Mouse (Mus musculus) cerebellum, adult 8-10 months (tissue): ENCODE data around the gene Olfr469.
"Not testable (repeated sequence)": the region's sequence is repeated elsewhere in the genome, so short reads cannot be mapped to it uniquely, and the experiment has no call there.

Experiments
- DNase-seq: peaks from one replicate; pipeline ENCODE4 v3.0.0; 2022

Olfr469 gene

GRCm38 (mm10) chr7:107825441-107825840 is at the start of gene Olfr469:
Gene Olfr469, minus strand, starts transcription at chr7:107825541.
- not testable (repeated sequence) for DNase-seq

DNA sequence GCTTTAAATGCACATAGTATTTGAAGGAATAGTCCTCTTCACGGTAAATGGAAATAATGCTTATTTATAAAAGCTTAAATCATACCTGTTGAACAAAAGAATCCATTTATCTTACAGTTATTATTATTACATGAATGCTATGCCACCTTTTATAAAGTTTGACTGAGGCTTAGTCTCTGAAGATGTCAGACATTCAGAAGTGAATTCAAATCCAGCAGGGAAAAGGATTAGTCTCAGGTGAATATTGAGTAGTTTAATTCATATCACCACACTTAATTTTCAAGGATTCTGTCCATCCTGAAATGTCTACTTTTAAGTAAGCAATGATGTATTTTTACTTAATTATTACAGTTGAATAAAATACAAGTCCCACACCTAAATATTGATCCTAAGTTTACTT is 22.0 kb upstream of the Olfr469 start, which contains the start of gene Olfr470:
Olfr470 (minus strand) TSS at position 101 of the 400 bp plus-strand sequence.
- not testable (repeated sequence) for DNase-seq

DNA sequence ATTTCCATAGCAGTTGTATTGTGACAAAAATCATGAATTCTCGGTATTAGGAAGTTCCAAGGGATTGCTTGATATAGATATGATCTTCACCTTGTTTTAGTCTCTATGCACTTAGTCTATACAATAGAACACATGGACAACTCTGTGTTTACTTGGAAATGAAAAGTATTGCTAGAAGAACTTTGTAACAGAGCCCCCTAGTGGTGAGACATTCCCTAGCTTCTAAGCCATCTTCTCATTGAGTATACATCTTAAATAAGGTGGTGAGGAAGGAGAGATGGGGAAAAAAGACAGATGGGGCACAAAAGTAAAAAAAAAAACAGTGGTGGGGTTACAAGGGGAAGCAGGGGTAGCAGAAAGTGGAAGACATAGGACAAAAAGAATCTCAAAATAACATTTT is 16.4 kb upstream of the Olfr469 start:
- DNase-seq: no peak

DNA sequence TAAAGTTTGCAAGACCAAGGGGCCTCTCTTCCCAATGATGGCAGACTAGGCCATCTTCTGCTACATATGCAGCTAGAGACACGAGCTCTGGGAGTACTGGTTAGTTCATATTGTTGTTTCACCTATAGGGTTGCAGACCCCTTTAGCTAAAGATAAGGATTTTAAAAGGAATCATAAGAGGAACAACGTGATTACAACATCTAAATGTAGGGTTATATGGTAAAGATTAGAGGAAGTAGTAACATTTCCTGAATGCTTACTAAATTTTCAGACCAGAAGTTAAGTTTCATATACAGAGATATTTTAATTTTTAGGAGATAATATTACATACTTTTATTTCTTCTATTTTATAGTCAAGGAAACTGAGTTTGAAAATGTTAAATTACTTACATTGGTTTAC is 1.5 kb downstream of the Olfr469 start:
- DNase-seq: not testable (repeated sequence)

GRCm38 (mm10) chr7:107819442-107819841 is 5.9 kb downstream of the Olfr469 start:
- no peak for DNase-seq

DNA sequence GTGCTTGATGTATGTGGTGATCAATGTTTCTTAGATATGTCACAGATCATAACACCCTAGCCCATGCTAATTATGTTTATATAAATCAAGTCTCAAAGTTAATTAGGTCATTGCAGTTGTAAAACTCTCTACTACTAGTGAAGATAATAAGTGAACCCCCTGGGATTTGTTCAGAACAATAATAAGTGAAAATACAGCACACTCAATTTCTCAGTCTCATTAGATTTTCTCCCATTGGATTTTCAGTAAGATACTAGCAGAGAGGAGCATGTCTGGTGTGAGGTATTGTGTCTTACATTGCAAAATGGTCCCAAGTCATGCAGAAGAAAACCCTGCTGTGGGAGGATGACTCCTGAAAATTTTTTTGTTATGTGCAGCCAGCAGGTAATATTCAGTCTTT is 13.4 kb downstream of the Olfr469 start, which contains the start of gene Olfr467:
Olfr467 (plus strand) TSS at position 301 of the 400 bp plus-strand sequence.
- DNase-seq: no peak

DNA sequence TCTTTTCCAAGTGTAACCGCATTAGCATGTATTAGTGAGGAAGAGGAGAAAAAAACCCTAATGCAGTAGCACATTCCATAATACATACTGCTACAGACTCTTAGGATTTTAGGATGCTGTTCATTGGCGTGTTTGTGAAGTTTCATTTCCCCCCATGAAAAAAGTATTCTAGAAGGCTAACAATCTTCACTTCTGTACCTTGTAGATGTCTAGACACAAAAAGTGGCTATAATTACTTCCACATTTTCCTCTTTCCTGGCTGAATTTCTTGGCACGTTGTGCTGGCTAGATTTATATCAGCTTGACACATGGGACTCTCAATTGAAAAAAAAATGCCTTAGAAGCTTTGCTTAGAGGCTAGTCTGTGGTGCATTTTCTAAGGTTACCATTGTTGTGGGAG is 23.2 kb downstream of the Olfr469 start:
- no peak for DNase-seq

GRCm38 (mm10) chr7:107801108-107801507 is 24.2 kb downstream of the Olfr469 start, which contains the start of gene Ovch2:
Gene Ovch2, minus strand, starts transcription at chr7:107801208.
- DNase-seq: no peak

DNA sequence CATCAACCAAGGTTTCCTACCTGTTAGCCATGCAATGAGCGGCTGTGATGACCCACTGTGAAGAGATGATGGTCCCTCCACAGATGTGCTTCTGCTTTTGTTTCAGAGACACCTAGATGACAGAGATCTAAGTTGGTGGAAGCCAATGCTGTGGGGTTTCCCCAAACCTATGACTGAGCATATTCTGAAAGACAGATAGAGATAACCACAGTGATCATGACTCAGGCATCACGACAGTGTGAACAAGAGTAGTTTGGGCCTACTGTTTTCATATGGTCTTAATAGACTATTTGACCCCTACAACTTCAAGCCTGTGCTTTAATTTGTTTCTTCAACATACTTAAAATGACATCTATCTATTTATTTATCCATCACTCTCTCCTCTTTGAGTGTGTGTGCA is 28.8 kb downstream of the Olfr469 start:
- no peak for DNase-seq

DNA sequence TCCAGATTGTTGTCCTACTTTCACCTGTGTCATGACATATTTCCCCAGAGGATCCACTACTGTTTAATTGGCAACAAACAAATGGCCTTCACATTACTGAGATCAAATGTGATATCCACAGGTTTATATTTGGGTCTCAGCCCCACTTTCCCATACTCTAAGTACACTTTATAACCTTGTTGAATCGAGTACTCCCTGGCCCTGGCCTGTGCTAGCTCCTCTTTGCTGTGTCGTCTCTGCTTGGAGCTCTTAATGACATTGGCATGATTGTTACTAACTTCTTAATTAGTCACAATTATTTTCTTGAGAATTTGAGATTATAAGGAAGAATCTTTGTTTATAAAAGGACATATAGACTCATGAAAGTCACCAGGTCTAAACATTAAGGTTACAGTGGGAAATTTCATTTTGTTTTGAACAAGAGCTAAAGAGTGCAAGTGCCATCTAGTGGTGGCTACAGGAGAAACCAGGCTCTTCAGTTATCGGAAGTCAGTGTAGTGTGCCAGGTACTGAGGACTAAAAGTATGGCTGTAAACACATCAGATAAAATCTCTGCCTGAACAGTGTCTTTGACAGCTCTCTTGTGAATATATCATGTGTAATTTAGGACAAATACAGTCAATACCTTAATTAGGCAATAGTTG is 37.2 kb downstream of the Olfr469 start:
- no peak for DNase-seq

DNA sequence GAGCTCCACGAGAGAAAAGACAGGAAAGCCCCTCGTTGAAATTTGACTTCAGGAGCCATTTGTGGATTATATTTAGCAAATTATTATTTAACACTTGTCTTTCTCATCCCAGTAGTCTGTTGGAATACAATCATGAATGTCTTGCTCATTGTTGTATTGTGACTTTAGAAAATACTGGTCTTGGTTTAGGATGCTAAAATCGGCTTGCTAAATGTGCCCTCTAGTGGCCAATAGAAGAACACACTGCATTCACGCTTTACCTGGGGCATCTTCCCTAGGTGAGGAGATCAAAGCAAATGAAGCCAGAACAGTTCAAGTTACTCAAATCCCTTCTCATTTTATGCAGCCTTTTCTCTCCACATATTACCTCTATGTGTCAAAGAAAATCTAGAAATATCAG is 45.7 kb downstream of the Olfr469 start:
- DNase-seq: no peak

DNA sequence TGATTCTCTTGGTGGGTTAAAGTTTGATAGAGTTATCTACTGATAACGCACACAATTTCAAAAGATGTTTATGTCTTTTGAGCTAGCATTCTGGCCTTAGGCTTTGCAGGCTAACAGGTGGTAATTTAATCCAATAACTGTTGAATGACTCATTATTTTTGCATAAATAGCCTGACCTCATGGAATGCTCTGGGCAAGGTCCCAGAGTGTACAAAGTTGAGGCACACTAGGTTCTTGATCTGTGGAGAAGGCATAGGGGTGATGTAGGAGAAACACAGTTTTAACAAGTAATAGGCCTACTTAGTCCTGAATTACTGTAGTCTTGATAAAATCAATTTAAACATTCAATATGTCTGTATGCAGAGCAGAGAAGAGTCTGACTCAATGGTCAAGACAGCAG is 47.1 kb downstream of the Olfr469 start:
- DNase-seq: no peak

GRCm38 (mm10) chr7:107770812-107771211 is 54.5 kb downstream of the Olfr469 start:
- DNase-seq: no peak
